ENCODE assay signal across 9 mouse cellular contexts in genomic region chr4:47138967-47139777, GRCm38 (mm10). TPM values are rescaled to one million over a fixed set of nuclear protein-coding genes. Genes with fewer than 3 reads are reported as not detected.
DNase-seq lines count a peak whose midpoint lies in the region; ATAC-seq and TF ChIP-seq lines count a peak whose summit lies in the region.
"Had no signal": no experiment of that assay in that cellular context is flagged by ENCODE, and none has a peak within 500 bp of the region (broad histone marks: within the 10 kb centered on the region; RNA-seq: fewer than 3 reads in every experiment).

No protein-coding gene starts in this region.

- H3K27me3 ChIP-seq in midbrain, embryonic 10.5 days (ENCODE audit: low read depth, poor library complexity, severe bottlenecking) = no peaks in the 10 kb centered on the region
- H3K27me3 ChIP-seq in midbrain, embryonic 16.5 days (ENCODE audit: control insufficient read depth, insufficient read depth, low read depth, low read length) = no peaks in the 10 kb centered on the region
- no peaks in the 10 kb centered on the region for H3K27me3 ChIP-seq in midbrain, postnatal 0 days (ENCODE audit: insufficient read depth, low read length)

- no peaks in the 10 kb centered on the region for H3K36me3 ChIP-seq in midbrain, embryonic 10.5 days
- no peaks in the 10 kb centered on the region for H3K36me3 ChIP-seq in midbrain, embryonic 16.5 days (ENCODE audit: control insufficient read depth, insufficient read depth, low read length)
- H3K36me3 ChIP-seq in midbrain, postnatal 0 days (ENCODE audit: insufficient read depth, low read length) = no peaks in the 10 kb centered on the region

- no peaks in the 10 kb centered on the region for H3K9me3 ChIP-seq in midbrain, embryonic 10.5 days (replicated peaks)
- H3K9me3 ChIP-seq in midbrain, embryonic 16.5 days (replicated peaks; ENCODE audit: control insufficient read depth, low read length, poor library complexity, severe bottlenecking) = no peaks in the 10 kb centered on the region
- H3K9me3 ChIP-seq in midbrain, postnatal 0 days (ENCODE audit: low read length) = no peaks in the 10 kb centered on the region

- peak overlapping the region; percentile 67 for H3K27ac ChIP-seq in midbrain, embryonic 10.5 days (replicated peaks)
- H3K27ac ChIP-seq in midbrain, embryonic 16.5 days (ENCODE audit: low read length) = no peak overlapping the region
- no peak overlapping the region for H3K27ac ChIP-seq in midbrain, postnatal 0 days (ENCODE audit: low read depth, low read length)

- H3K4me3 ChIP-seq in midbrain, embryonic 10.5 days = peak overlapping the region; percentile 14; the same call in 1 of the 2 replicates
- no peak overlapping the region for H3K4me3 ChIP-seq in midbrain, embryonic 16.5 days (ENCODE audit: low read depth, low read length)
- H3K4me3 ChIP-seq in midbrain, postnatal 0 days (ENCODE audit: low read depth, low read length) = no peak overlapping the region

- 27% methylated on average over 9 of the region's 9 CpGs for WGBS in midbrain, embryonic 10.5 days
- WGBS in midbrain, embryonic 16.5 days = 34% methylated on average over 9 of the region's 9 CpGs
- WGBS in midbrain, postnatal 0 days = 43% methylated on average over 9 of the region's 9 CpGs

- no peak overlapping the region for H3K4me2 ChIP-seq in midbrain, embryonic 16.5 days (ENCODE audit: low read length)
- H3K4me2 ChIP-seq in midbrain, postnatal 0 days (ENCODE audit: low read depth, low read length, poor library complexity, severe bottlenecking) = no peak overlapping the region

- no peak overlapping the region for H3K9ac ChIP-seq in midbrain, embryonic 16.5 days (ENCODE audit: low read depth, low read length)
- H3K9ac ChIP-seq in midbrain, postnatal 0 days (replicated peaks; ENCODE audit: low read length, poor library complexity, severe bottlenecking) = no peak overlapping the region

- no peak for ATAC-seq in midbrain, embryonic 16.5 days
- no peak for ATAC-seq in midbrain, postnatal 0 days (ENCODE audit: low FRiP score)

- TF ChIP-seq CTCF in midbrain, postnatal 0 days (IDR thresholded peaks at IDR 0.05) = no peak

- H3K4me1 ChIP-seq in midbrain, embryonic 10.5 days = peaks cover 38% of the 10 kb centered on the region
- H3K4me1 ChIP-seq in midbrain, embryonic 16.5 days (ENCODE audit: control insufficient read depth, insufficient read depth, low read length) = peaks cover 4% of the 10 kb centered on the region; the same call in 1 of the 2 replicates
- 0 out of 2 replicates have a peak, but pooled peaks cover 4% of the 10 kb centered on the region for H3K4me1 ChIP-seq in midbrain, postnatal 0 days (ENCODE audit: insufficient read depth, low read length)

- peak; percentile 53 for DNase-seq in midbrain, embryonic 10.5 days (ENCODE audit: low spot score)
- DNase-seq in forelimb bud, embryonic 11.5 days (ENCODE audit: low read depth, low spot score) = peak; percentile 32
- peak; percentile 47 for DNase-seq in kidney, adult 9 months
- DNase-seq in midbrain, postnatal 0 days (ENCODE audit: low spot score) = peak; percentile 13
- DNase-seq in ovary, postnatal 10 days (ENCODE audit: low spot score) = no peak
- no peak for DNase-seq in urinary bladder, postnatal 10 days (ENCODE audit: low spot score)
- DNase-seq in thymus, postnatal 36 days = no peak

RNA-seq across cellular contexts. Expression of gene Galnt12, which starts 47.5 kb away (rescaled TPM):
- polyA plus RNA-seq in midbrain, embryonic 10.5 days (2016; fragmentation: Nextera tagmentation; extraction: Ambion mirVana) = 6.5 and 7.8 TPM in 2 replicates
- polyA plus RNA-seq in midbrain, embryonic 16.5 days (2015; fragmentation: Nextera tagmentation; extraction: Ambion mirVana) = 1.7 and 1.8 TPM in 2 replicates
- 0.82 and 2.0 TPM in 2 replicates for total RNA-seq in midbrain, postnatal 0 days (2014; rRNA removed)
- 1.1 and 1.6 TPM in 2 replicates for polyA plus RNA-seq in midbrain, postnatal 0 days (2015; fragmentation: Nextera tagmentation; extraction: Ambion mirVana)
- total RNA-seq: MEL had no signal

Comparison
In these comparisons a context has a peak if more than half of its experiments do, and no peak if none do; other contexts are left out.
1. DNase-seq: peak in midbrain, embryonic 10.5 days (single experiment), forelimb bud, embryonic 11.5 days (single experiment), kidney, adult 9 months (single experiment) and midbrain, postnatal 0 days (single experiment); none in ovary, postnatal 10 days (single experiment), urinary bladder, postnatal 10 days (single experiment) and thymus, postnatal 36 days (0 of 2).